Mouse (Mus musculus): Measurements from ENCODE around the gene Snx25. TPM values are rescaled to one million over a fixed set of nuclear protein-coding genes. Genes with fewer than 3 reads are reported as not detected.

Gene Snx25
- total and polyA plus RNA-seq, 2 experiments from 2014 or later = 2.4 to 14.7 TPM

DNA sequence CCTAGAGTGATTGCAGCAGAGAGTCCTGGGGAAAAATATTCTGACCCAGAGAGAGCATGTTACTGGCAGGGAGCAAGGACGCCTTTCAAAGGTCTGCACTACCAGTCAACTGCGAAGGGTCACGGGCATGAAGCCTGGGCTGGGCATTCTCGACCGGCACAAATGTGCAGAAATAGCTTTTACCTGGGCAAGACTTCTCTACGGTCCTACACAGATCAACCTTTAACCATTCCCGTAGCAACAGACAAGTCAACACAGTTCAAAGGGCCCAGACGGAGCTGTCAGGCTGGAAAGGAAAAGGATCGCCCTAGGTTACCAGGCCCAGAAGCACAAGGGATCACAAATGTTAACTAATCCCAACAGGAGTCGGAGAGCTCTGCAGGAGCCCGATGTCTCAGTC, 115.7 kb downstream of the Snx25 start:
- Histone ChIP-seq H3K36me3 (replicated peaks; ENCODE audit: control insufficient read depth, insufficient read depth, low read length) (peaks cover 29% of the 10 kb centered on the region), H3K27me3 (ENCODE audit: control insufficient read depth, insufficient read depth, low read length) (no peaks in the 10 kb centered on the region), H3K4me3 (ENCODE audit: low read depth, low read length) (no peak overlapping the region), H3K4me1 (ENCODE audit: control insufficient read depth, insufficient read depth) (peaks cover 4% of the 10 kb centered on the region; the same call in 1 of the 2 replicates), H3K9ac (replicated peaks; ENCODE audit: low read depth, low read length) (no peak overlapping the region), H3K4me2 (ENCODE audit: low read depth, low read length) (no peak overlapping the region), H3K9me3 (replicated peaks; ENCODE audit: control insufficient read depth, low read length) (no peaks in the 10 kb centered on the region), H3K27ac (ENCODE audit: low read depth) (no peak overlapping the region)
- TF ChIP-seq CTCF (IDR thresholded peaks at IDR 0.05; ENCODE audit: low read depth) = no peak
- no peak for TF ChIP-seq EP300 (IDR thresholded peaks at IDR 0.05; ENCODE audit: low read depth)
- WGBS = 80% methylated on average over 11 of the region's 11 CpGs
- ATAC-seq (ENCODE audit: insufficient read depth, low read depth) (no peak), DNase-seq (ENCODE audit: low spot score) (no peak)

DNA sequence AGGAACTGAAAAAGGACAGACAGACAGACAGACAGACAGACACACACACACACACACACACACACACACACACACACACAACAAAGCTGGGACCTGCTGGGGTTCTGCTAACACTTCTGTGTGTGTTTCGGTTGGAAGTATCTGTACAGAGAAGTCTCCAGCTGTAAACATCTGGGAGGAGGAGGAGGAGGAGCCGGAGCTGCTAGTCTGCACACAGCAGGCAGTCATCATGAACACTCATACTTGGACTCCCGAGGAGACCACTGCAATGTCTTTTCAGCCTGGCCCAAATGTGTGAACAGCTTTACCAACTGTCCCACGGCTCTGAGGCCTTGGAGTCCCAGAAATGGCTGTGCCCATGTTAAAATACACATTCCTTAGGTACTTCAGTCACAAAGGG, 127.6 kb downstream of the Snx25 start:
- Histone ChIP-seq H3K9ac (replicated peaks; ENCODE audit: low read depth, low read length) (no peak overlapping the region), H3K27me3 (ENCODE audit: control insufficient read depth, insufficient read depth, low read length) (no peaks in the 10 kb centered on the region), H3K27ac (ENCODE audit: low read depth) (no peak overlapping the region), H3K4me3 (ENCODE audit: low read depth, low read length) (no peak overlapping the region), H3K9me3 (replicated peaks; ENCODE audit: control insufficient read depth, low read length) (no peaks in the 10 kb centered on the region), H3K36me3 (replicated peaks; ENCODE audit: control insufficient read depth, insufficient read depth, low read length) (0 out of 2 replicates have a peak, but pooled peaks cover 3% of the 10 kb centered on the region), H3K4me2 (ENCODE audit: low read depth, low read length) (no peak overlapping the region), H3K4me1 (ENCODE audit: control insufficient read depth, insufficient read depth) (no peaks in the 10 kb centered on the region; the same call in 1 of the 2 replicates)
- no peak for DNase-seq (ENCODE audit: low spot score)
- TF ChIP-seq CTCF (IDR thresholded peaks at IDR 0.05; ENCODE audit: low read depth) (no peak), EP300 (IDR thresholded peaks at IDR 0.05; ENCODE audit: low read depth) (no peak)
- peak; percentile 55; the same call in 1 of the 2 replicates for ATAC-seq (ENCODE audit: insufficient read depth, low read depth)
- WGBS = 51% methylated on average over 4 of the region's 4 CpGs

DNA sequence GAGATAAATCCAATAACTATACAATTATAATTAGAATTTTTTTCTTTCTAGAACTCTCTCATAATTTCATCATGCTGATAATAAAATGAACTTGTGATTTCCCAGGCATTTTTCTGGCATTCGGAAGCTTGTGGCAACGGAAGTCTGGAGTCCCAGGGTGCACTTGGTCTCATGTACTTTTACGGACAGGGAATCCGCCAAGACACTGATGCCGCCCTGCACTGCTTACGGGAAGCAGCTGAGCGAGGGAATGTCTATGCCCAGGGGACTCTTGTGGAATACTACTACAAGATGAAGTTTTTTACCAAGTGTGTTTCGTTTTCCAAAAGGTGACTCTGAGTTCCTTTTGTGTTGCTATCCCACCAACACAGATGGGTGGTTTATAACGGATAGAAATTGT, 129.2 kb downstream of the Snx25 start:
- Histone ChIP-seq H3K4me3 (ENCODE audit: low read depth, low read length) (no peak overlapping the region), H3K9ac (replicated peaks; ENCODE audit: low read depth, low read length) (no peak overlapping the region), H3K4me1 (ENCODE audit: control insufficient read depth, insufficient read depth) (no peaks in the 10 kb centered on the region; the same call in 1 of the 2 replicates), H3K27ac (ENCODE audit: low read depth) (no peak overlapping the region), H3K36me3 (replicated peaks; ENCODE audit: control insufficient read depth, insufficient read depth, low read length) (no peaks in the 10 kb centered on the region), H3K27me3 (ENCODE audit: control insufficient read depth, insufficient read depth, low read length) (no peaks in the 10 kb centered on the region), H3K4me2 (ENCODE audit: low read depth, low read length) (no peak overlapping the region), H3K9me3 (replicated peaks; ENCODE audit: control insufficient read depth, low read length) (no peaks in the 10 kb centered on the region)
- no peak for ATAC-seq (ENCODE audit: insufficient read depth, low read depth)
- WGBS = 78% methylated on average over 9 of the region's 9 CpGs
- TF ChIP-seq CTCF (IDR thresholded peaks at IDR 0.05; ENCODE audit: low read depth) = no peak
- TF ChIP-seq EP300 (IDR thresholded peaks at IDR 0.05; ENCODE audit: low read depth) = no peak
- DNase-seq (ENCODE audit: low spot score) = no peak

DNA sequence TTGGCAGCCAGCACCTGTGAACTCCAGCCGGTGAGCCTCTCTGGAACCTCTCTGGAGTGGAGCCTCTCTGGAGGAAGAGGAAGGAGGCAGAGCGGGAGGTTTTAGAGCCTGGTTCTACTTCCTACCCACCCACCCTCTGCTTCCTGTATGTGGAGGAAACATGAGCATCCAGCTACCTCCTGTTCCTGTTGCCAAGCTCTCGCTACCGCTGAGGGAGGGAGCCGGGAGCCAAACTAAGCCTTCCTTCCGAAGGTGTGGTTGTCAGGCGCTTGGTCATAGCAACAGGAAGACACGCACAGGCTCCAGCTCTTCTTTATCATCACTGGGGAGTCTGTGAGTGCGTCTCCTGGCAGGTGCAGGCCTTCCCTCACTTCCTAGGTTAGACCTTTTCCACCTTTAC, 129.8 kb downstream of the Snx25 start:
- Histone ChIP-seq H3K4me2 (ENCODE audit: low read depth, low read length) (no peak overlapping the region), H3K27ac (ENCODE audit: low read depth) (no peak overlapping the region), H3K9me3 (replicated peaks; ENCODE audit: control insufficient read depth, low read length) (no peaks in the 10 kb centered on the region), H3K27me3 (ENCODE audit: control insufficient read depth, insufficient read depth, low read length) (no peaks in the 10 kb centered on the region), H3K9ac (replicated peaks; ENCODE audit: low read depth, low read length) (no peak overlapping the region), H3K4me3 (ENCODE audit: low read depth, low read length) (no peak overlapping the region), H3K4me1 (ENCODE audit: control insufficient read depth, insufficient read depth) (no peaks in the 10 kb centered on the region; the same call in 1 of the 2 replicates), H3K36me3 (replicated peaks; ENCODE audit: control insufficient read depth, insufficient read depth, low read length) (no peaks in the 10 kb centered on the region)
- WGBS = 72% methylated on average over 9 of the region's 9 CpGs
- ATAC-seq (ENCODE audit: insufficient read depth, low read depth) (no peak), DNase-seq (ENCODE audit: low spot score) (no peak)
- TF ChIP-seq EP300 (IDR thresholded peaks at IDR 0.05; ENCODE audit: low read depth) (no peak), CTCF (IDR thresholded peaks at IDR 0.05; ENCODE audit: low read depth) (no peak)

DNA sequence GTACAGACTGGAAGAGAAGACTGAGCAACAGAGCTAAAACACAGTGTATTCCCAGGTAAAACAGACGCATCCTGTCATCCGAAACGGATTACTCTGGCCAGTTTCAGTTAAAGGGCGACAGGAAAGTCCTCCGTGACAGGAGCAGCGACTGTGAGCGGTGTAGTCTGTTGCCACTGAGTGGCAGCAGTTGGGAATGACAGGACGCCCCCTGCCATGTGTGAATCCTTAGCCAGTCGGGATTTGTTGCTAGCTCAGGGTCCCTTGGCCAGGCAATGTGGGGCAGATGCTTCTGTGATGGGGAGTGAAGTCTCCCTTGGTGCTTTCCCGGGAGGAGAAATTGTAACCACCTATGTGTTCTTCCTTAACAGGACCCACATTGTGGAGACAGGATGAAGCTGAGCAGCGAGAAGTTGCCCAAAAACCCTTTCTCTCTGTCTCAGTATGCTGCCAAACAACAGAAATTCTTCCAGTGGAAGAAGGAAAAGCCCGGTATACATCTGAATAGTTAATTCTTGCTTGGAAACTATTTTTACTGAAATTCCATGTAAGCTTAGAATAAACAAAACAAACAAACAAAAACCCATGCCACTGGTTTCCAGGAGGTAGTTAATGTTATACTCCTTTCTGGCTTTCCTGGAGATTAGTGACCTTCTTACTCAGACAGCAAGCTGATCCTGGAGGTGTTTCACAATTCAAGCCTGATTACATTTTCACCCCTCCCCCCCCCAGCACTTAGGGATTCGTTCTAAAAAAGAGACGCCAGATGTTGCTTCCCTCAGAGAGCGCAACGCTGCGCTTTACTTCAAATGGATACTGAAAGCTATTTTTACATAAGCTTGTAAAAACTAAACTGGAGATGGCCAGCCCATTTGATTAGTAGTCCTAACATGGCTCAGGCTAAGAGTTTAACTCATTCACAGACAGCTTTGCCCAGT, 140.9 kb downstream of the Snx25 start:
- peak overlapping the region; percentile 47 for H3K9ac ChIP-seq (replicated peaks; ENCODE audit: low read depth, low read length)
- no peaks in the 10 kb centered on the region for H3K9me3 ChIP-seq (replicated peaks; ENCODE audit: control insufficient read depth, low read length)
- ATAC-seq (ENCODE audit: insufficient read depth, low read depth) (peak; percentile 86), DNase-seq (ENCODE audit: low spot score) (peak; percentile 67)
- H3K27me3 ChIP-seq (ENCODE audit: control insufficient read depth, insufficient read depth, low read length) = no peaks in the 10 kb centered on the region
- TF ChIP-seq EP300 (IDR thresholded peaks at IDR 0.05; ENCODE audit: low read depth) (0 out of 2 replicates have a peak, but pooled peaks have one; percentile 34), CTCF (IDR thresholded peaks at IDR 0.05; ENCODE audit: low read depth) (peak; percentile 59)
- H3K4me2 ChIP-seq (ENCODE audit: low read depth, low read length) = peak overlapping the region; percentile 65
- H3K4me3 ChIP-seq (ENCODE audit: low read depth, low read length) = peak overlapping the region; percentile 34
- peak overlapping the region; percentile 77 for H3K27ac ChIP-seq (ENCODE audit: low read depth)
- 9% methylated on average over 17 of the region's 17 CpGs for WGBS
- no peaks in the 10 kb centered on the region for H3K36me3 ChIP-seq (replicated peaks; ENCODE audit: control insufficient read depth, insufficient read depth, low read length)
- peaks cover 13% of the 10 kb centered on the region for H3K4me1 ChIP-seq (ENCODE audit: control insufficient read depth, insufficient read depth)
